Mouse (Mus musculus): ENCODE measurements around the gene Mtx2. TPM values are rescaled to one million over a fixed set of nuclear protein-coding genes. Genes with fewer than 3 reads are reported as not detected.

The Mtx2 gene
- total RNA-seq, 2 experiments from 2014 or later, result 4.6 to 36.7 TPM

GRCm38 (mm10) chr2:74907368-74908291, 82.0 kb downstream of the Mtx2 start:
- no peak for ATAC-seq (replicated peaks; ENCODE audit: low FRiP score, poor library complexity, severe bottlenecking)

GRCm38 (mm10) chr2:74912031-74912430, 86.4 kb downstream of the Mtx2 start:
- ATAC-seq (replicated peaks; ENCODE audit: low FRiP score, poor library complexity, severe bottlenecking), result no peak

- ATAC-seq (replicated peaks; ENCODE audit: low FRiP score, poor library complexity, severe bottlenecking), result no peak
Observed at GRCm38 (mm10) chr2:74917880-74918537, 92.4 kb downstream of the Mtx2 start.

GRCm38 (mm10) chr2:74925968-74926814, 100.6 kb downstream of the Mtx2 start:
- no peak for ATAC-seq (replicated peaks; ENCODE audit: low FRiP score, poor library complexity, severe bottlenecking)

Other genes with a start within 250 kb of the Mtx2 start
- gene Lnpk, start 246.4 kb upstream of the Mtx2 start, total RNA-seq (2015; ENCODE audit: low replicate concordance), result 14.0 and 29.4 TPM in 2 replicates
- 31.1 and 45.9 TPM in 2 replicates for gene Lnpk, start 246.4 kb upstream of the Mtx2 start, total RNA-seq (2017; ENCODE audit: low replicate concordance)
- gene Evx2, start 166.2 kb upstream of the Mtx2 start, total RNA-seq (2015; ENCODE audit: low replicate concordance), result not detected in 2 replicates
- gene Evx2, start 166.2 kb upstream of the Mtx2 start, total RNA-seq (2017; ENCODE audit: low replicate concordance), result not detected in 2 replicates
- gene Hoxd13, start 157.5 kb upstream of the Mtx2 start, total RNA-seq (2015; ENCODE audit: low replicate concordance), result not detected in 2 replicates
- gene Hoxd13, start 157.5 kb upstream of the Mtx2 start, total RNA-seq (2017; ENCODE audit: low replicate concordance), result not detected in 2 replicates
- gene Hoxd12, start 150.8 kb upstream of the Mtx2 start, total RNA-seq (2015; ENCODE audit: low replicate concordance), result not detected in 2 replicates
- gene Hoxd12, start 150.8 kb upstream of the Mtx2 start, total RNA-seq (2017; ENCODE audit: low replicate concordance), result not detected in 2 replicates
- not detected in 2 replicates for gene Hoxd11, start 146.2 kb upstream of the Mtx2 start, total RNA-seq (2015; ENCODE audit: low replicate concordance)
- gene Hoxd11, start 146.2 kb upstream of the Mtx2 start, total RNA-seq (2017; ENCODE audit: low replicate concordance), result not detected in 2 replicates
- not detected in 2 replicates for gene Hoxd10, start 133.9 kb upstream of the Mtx2 start, total RNA-seq (2015; ENCODE audit: low replicate concordance)
- gene Hoxd10, start 133.9 kb upstream of the Mtx2 start, total RNA-seq (2017; ENCODE audit: low replicate concordance), result 0.42 TPM in 1 of 2 replicates, not detected in the other
- not detected in 2 replicates for gene Hoxd9, start 128.1 kb upstream of the Mtx2 start, total RNA-seq (2015; ENCODE audit: low replicate concordance)
- gene Hoxd9, start 128.1 kb upstream of the Mtx2 start, total RNA-seq (2017; ENCODE audit: low replicate concordance), result not detected in 2 replicates
- not detected in 2 replicates for gene Hoxd8, start 121.2 kb upstream of the Mtx2 start, total RNA-seq (2015; ENCODE audit: low replicate concordance)
- not detected in 2 replicates for gene Hoxd8, start 121.2 kb upstream of the Mtx2 start, total RNA-seq (2017; ENCODE audit: low replicate concordance)
- gene Hoxd3, start 113.9 kb upstream of the Mtx2 start, total RNA-seq (2015; ENCODE audit: low replicate concordance), result not detected in 2 replicates
- gene Hoxd3, start 113.9 kb upstream of the Mtx2 start, total RNA-seq (2017; ENCODE audit: low replicate concordance), result not detected in 2 replicates
- gene Hoxd4, start 113.9 kb upstream of the Mtx2 start, total RNA-seq (2015; ENCODE audit: low replicate concordance), result not detected in 2 replicates
- gene Hoxd4, start 113.9 kb upstream of the Mtx2 start, total RNA-seq (2017; ENCODE audit: low replicate concordance), result not detected in 2 replicates
- not detected in 2 replicates for gene Gm28230, start 99.1 kb upstream of the Mtx2 start, total RNA-seq (2015; ENCODE audit: low replicate concordance)
- gene Gm28230, start 99.1 kb upstream of the Mtx2 start, total RNA-seq (2017; ENCODE audit: low replicate concordance), result not detected in 2 replicates
- not detected in 2 replicates for gene Hoxd1, start 62.8 kb upstream of the Mtx2 start, total RNA-seq (2015; ENCODE audit: low replicate concordance)
- not detected in 2 replicates for gene Hoxd1, start 62.8 kb upstream of the Mtx2 start, total RNA-seq (2017; ENCODE audit: low replicate concordance)

Measured in erythroblast, adult 5-6 weeks (primary cell).